Mouse (Mus musculus): ENCODE data around the gene Rnf144b. TPM values are rescaled to one million over a fixed set of nuclear protein-coding genes. Genes with fewer than 3 reads are reported as not detected.

The Rnf144b gene
- polyA plus RNA-seq, 1 experiment: 5.1 TPM

DNA sequence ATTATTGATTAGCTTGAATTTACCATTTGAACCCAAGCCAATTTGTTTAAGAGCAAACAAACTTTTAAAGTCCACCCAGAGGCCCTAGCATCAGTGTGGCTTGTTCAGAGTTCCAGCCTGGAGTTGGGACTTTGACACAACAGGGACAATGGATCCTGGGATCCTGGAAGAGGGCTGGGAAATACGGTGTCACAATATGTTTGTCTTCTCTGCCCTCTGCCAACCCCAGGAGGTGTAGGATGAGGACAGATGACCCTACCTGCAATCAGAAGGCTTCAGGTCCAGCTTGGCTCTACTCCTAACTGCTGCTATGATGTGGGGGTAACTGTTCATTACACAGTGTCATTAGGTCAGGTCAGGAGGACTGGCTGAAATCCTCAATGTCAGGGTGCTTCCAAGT, 128.2 kb downstream of the Rnf144b start:
- no peaks in the 10 kb centered on the region for H3K36me3 ChIP-seq (ENCODE audit: control insufficient read depth, insufficient read depth, low read length)
- WGBS: 96% methylated on average over 1 of the region's 1 CpGs
- no peak overlapping the region for H3K4me3 ChIP-seq (ENCODE audit: control insufficient read depth, insufficient read depth, low read length)
- DNase-seq: no peak
- no peaks in the 10 kb centered on the region for H3K4me1 ChIP-seq (replicated peaks; ENCODE audit: control insufficient read depth, insufficient read depth, low read length)
- TF ChIP-seq CTCF (IDR thresholded peaks at IDR 0.05; ENCODE audit: borderline replicate concordance, control insufficient read depth, extremely low read depth, insufficient read depth, low read length, poor library complexity): no peak
- TF ChIP-seq POLR2A (IDR thresholded peaks at IDR 0.05; ENCODE audit: control insufficient read depth, extremely low read depth, insufficient read depth, low read length, poor library complexity): no peak
- H3K27ac ChIP-seq (ENCODE audit: control insufficient read depth, insufficient read depth, low read length): no peak overlapping the region
- H3K27me3 ChIP-seq (ENCODE audit: control insufficient read depth, insufficient read depth, low read length): no peaks in the 10 kb centered on the region

DNA sequence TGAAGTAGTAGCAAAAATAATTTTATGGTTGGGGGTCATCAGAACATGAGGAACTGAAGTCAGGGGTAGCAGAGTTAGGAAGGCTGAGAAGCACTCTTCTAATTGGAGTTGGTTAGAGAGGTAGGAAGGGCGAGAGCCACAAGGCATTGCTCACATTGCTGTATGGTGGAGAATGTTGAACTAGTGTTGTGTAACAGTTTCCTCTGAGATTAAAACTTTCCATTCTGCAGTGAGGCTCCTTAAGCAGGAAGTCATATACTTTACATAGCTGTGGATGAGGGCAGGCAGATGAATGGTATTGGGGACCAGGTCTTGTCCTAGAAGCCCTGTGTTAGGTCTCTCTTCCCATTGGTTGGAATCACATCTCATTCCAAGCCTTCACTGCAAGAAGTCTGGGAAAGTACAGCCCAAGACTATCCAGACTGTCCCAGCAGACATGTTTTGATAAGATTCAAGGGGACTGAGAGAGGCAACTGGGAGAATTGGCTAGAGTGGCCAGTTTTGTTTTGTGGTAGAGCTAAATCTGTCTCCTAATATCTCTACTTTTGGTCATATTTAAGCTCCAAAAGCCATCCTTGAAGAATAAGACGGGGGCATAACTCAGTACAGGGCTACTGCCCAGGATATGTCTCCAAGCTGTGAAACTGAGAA, 128.8 kb downstream of the Rnf144b start:
- H3K36me3 ChIP-seq (ENCODE audit: control insufficient read depth, insufficient read depth, low read length): no peaks in the 10 kb centered on the region
- no peak overlapping the region for H3K27ac ChIP-seq (ENCODE audit: control insufficient read depth, insufficient read depth, low read length)
- no peak for DNase-seq
- H3K4me1 ChIP-seq (replicated peaks; ENCODE audit: control insufficient read depth, insufficient read depth, low read length): no peaks in the 10 kb centered on the region
- no peak overlapping the region for H3K4me3 ChIP-seq (ENCODE audit: control insufficient read depth, insufficient read depth, low read length)
- TF ChIP-seq CTCF (IDR thresholded peaks at IDR 0.05; ENCODE audit: borderline replicate concordance, control insufficient read depth, extremely low read depth, insufficient read depth, low read length, poor library complexity) (no peak), POLR2A (IDR thresholded peaks at IDR 0.05; ENCODE audit: control insufficient read depth, extremely low read depth, insufficient read depth, low read length, poor library complexity) (no peak)
- H3K27me3 ChIP-seq (ENCODE audit: control insufficient read depth, insufficient read depth, low read length): no peaks in the 10 kb centered on the region
- 92% methylated on average over 2 of the region's 2 CpGs for WGBS

DNA sequence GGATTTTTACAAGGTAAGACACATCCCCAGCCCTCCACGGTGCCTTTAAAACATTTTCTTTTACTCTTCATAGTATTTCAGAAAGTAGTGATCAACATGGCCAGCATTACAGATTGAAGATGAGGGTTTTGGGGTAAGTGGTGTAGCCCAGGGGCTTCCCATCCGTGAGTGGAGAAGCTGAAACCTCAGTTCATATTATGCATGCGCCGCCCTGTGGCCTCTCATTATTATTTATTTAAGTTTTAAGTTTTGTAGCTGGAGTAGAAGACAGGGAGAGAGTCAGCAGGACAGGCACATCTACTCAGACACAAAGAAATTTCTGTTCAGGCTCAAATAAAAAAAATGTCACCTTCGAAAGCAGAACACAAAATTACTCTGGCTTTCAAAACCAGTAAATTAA, 131.3 kb downstream of the Rnf144b start:
- WGBS: 92% methylated on average over 5 of the region's 5 CpGs
- H3K36me3 ChIP-seq (ENCODE audit: control insufficient read depth, insufficient read depth, low read length): no peaks in the 10 kb centered on the region
- no peak overlapping the region for H3K4me3 ChIP-seq (ENCODE audit: control insufficient read depth, insufficient read depth, low read length)
- DNase-seq: no peak
- TF ChIP-seq CTCF (IDR thresholded peaks at IDR 0.05; ENCODE audit: borderline replicate concordance, control insufficient read depth, extremely low read depth, insufficient read depth, low read length, poor library complexity) (no peak), POLR2A (IDR thresholded peaks at IDR 0.05; ENCODE audit: control insufficient read depth, extremely low read depth, insufficient read depth, low read length, poor library complexity) (no peak)
- no peak overlapping the region for H3K27ac ChIP-seq (ENCODE audit: control insufficient read depth, insufficient read depth, low read length)
- H3K4me1 ChIP-seq (replicated peaks; ENCODE audit: control insufficient read depth, insufficient read depth, low read length): no peaks in the 10 kb centered on the region
- H3K27me3 ChIP-seq (ENCODE audit: control insufficient read depth, insufficient read depth, low read length): no peaks in the 10 kb centered on the region

DNA sequence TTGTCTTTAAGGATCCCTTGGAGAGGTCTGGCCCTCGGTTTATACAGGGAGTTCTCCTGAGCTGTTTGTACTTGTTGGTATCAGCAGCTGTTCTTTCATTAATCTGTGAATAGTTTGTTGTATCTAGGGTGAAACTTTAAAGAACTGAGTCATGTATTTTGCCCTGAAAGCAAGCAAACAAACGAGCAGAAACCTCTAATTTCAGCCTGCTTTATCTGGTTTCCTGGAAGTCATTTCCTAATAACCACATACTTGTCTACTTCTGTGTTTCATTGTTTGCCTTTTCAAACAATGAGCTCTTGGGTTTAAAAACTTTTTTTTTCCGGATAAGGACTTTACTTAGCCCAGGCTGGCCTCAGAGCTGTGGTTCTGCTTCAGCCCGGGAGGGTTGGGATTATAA, 136.8 kb downstream of the Rnf144b start:
- H3K4me1 ChIP-seq (replicated peaks; ENCODE audit: control insufficient read depth, insufficient read depth, low read length): no peaks in the 10 kb centered on the region
- DNase-seq: no peak
- no peaks in the 10 kb centered on the region for H3K36me3 ChIP-seq (ENCODE audit: control insufficient read depth, insufficient read depth, low read length)
- no peak overlapping the region for H3K27ac ChIP-seq (ENCODE audit: control insufficient read depth, insufficient read depth, low read length)
- WGBS: 42% methylated on average over 4 of the region's 4 CpGs
- no peak overlapping the region for H3K4me3 ChIP-seq (ENCODE audit: control insufficient read depth, insufficient read depth, low read length)
- TF ChIP-seq POLR2A (IDR thresholded peaks at IDR 0.05; ENCODE audit: control insufficient read depth, extremely low read depth, insufficient read depth, low read length, poor library complexity): no peak
- no peak for TF ChIP-seq CTCF (IDR thresholded peaks at IDR 0.05; ENCODE audit: borderline replicate concordance, control insufficient read depth, extremely low read depth, insufficient read depth, low read length, poor library complexity)
- H3K27me3 ChIP-seq (ENCODE audit: control insufficient read depth, insufficient read depth, low read length): no peaks in the 10 kb centered on the region

DNA sequence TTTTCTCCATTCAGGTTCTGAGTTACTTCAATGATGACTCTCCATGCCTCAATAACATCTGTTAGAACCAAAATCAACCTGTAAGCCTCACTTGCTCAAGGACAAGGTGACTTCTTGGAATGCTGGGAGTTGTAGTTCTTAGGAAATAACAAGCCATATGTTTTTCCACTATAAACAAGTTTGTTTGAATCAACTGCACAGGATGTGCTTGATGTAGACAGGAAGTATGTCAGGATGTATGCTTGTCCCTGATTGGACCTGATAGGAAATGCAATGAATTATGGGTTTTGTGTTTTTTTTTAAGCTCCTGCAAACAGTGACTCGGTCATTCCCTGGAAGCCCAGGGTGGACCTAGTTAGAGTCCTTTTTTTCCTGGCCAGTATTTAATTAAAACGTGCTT, 139.5 kb downstream of the Rnf144b start:
- no peak overlapping the region for H3K4me3 ChIP-seq (ENCODE audit: control insufficient read depth, insufficient read depth, low read length)
- DNase-seq: no peak
- H3K27ac ChIP-seq (ENCODE audit: control insufficient read depth, insufficient read depth, low read length): no peak overlapping the region
- H3K4me1 ChIP-seq (replicated peaks; ENCODE audit: control insufficient read depth, insufficient read depth, low read length): no peaks in the 10 kb centered on the region
- H3K36me3 ChIP-seq (ENCODE audit: control insufficient read depth, insufficient read depth, low read length): no peaks in the 10 kb centered on the region
- 39% methylated on average over 2 of the region's 2 CpGs for WGBS
- no peaks in the 10 kb centered on the region for H3K27me3 ChIP-seq (ENCODE audit: control insufficient read depth, insufficient read depth, low read length)
- no peak for TF ChIP-seq POLR2A (IDR thresholded peaks at IDR 0.05; ENCODE audit: control insufficient read depth, extremely low read depth, insufficient read depth, low read length, poor library complexity)
- no peak for TF ChIP-seq CTCF (IDR thresholded peaks at IDR 0.05; ENCODE audit: borderline replicate concordance, control insufficient read depth, extremely low read depth, insufficient read depth, low read length, poor library complexity)

DNA sequence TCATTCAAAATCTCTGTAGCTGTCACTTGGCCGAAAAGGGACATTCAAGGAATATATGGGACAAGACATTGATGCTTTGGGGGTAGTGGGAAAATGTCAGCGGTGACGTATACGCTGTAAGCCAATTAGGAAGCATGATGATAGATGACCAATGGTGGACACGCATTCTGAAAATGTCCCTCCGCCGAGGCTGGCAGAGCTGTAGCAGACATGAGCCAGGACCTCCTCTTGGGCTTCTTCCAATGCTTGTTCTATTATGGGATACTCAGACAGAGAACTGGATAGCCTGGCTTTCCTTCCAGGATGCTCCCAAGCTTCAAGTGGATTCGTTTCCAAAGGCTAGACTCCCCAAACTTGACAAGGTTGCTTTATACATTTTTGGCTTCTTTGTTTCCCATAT, 141.9 kb downstream of the Rnf144b start:
- WGBS: 91% methylated on average over 8 of the region's 8 CpGs
- H3K4me1 ChIP-seq (replicated peaks; ENCODE audit: control insufficient read depth, insufficient read depth, low read length): no peaks in the 10 kb centered on the region
- no peak for TF ChIP-seq CTCF (IDR thresholded peaks at IDR 0.05; ENCODE audit: borderline replicate concordance, control insufficient read depth, extremely low read depth, insufficient read depth, low read length, poor library complexity)
- TF ChIP-seq POLR2A (IDR thresholded peaks at IDR 0.05; ENCODE audit: control insufficient read depth, extremely low read depth, insufficient read depth, low read length, poor library complexity): no peak
- no peak for DNase-seq
- no peak overlapping the region for H3K4me3 ChIP-seq (ENCODE audit: control insufficient read depth, insufficient read depth, low read length)
- H3K27me3 ChIP-seq (ENCODE audit: control insufficient read depth, insufficient read depth, low read length): no peaks in the 10 kb centered on the region
- H3K36me3 ChIP-seq (ENCODE audit: control insufficient read depth, insufficient read depth, low read length): no peaks in the 10 kb centered on the region
- no peak overlapping the region for H3K27ac ChIP-seq (ENCODE audit: control insufficient read depth, insufficient read depth, low read length)

DNA sequence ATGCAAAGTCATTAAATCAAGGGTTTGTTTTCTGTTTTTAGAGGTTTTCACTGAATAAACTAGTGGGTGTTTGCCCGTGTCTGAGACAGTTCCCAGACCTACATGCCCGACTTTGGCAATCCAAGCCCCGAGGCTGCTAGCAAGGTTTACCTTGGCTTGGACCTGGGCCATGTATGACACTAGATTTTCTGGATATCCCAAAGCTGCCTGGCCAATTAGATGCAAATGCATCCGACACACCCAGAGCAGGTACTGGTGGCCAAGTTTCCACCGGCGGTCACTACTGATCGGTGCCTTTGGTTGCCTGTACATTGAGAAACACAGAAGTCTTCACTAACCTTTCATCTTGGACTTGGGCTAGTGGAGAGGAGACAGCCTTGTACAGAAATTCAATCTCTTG, 144.0 kb downstream of the Rnf144b start:
- DNase-seq: no peak
- no peaks in the 10 kb centered on the region for H3K27me3 ChIP-seq (ENCODE audit: control insufficient read depth, insufficient read depth, low read length)
- H3K4me3 ChIP-seq (ENCODE audit: control insufficient read depth, insufficient read depth, low read length): no peak overlapping the region
- no peak overlapping the region for H3K27ac ChIP-seq (ENCODE audit: control insufficient read depth, insufficient read depth, low read length)
- no peak for TF ChIP-seq CTCF (IDR thresholded peaks at IDR 0.05; ENCODE audit: borderline replicate concordance, control insufficient read depth, extremely low read depth, insufficient read depth, low read length, poor library complexity)
- no peak for TF ChIP-seq POLR2A (IDR thresholded peaks at IDR 0.05; ENCODE audit: control insufficient read depth, extremely low read depth, insufficient read depth, low read length, poor library complexity)
- WGBS: 91% methylated on average over 7 of the region's 7 CpGs
- H3K36me3 ChIP-seq (ENCODE audit: control insufficient read depth, insufficient read depth, low read length): no peaks in the 10 kb centered on the region
- no peaks in the 10 kb centered on the region for H3K4me1 ChIP-seq (replicated peaks; ENCODE audit: control insufficient read depth, insufficient read depth, low read length)

Measured in thymus, adult 2 months (tissue).